Mouse (Mus musculus) C2C12 (cell line): ENCODE results near the gene Gmfg. TPM values are rescaled to one million over a fixed set of nuclear protein-coding genes. Genes with fewer than 3 reads are reported as not detected.
A peak's percentile ranks its signal among the peaks of the same experiment; 100 is the strongest.

ENCODE experiments used
- H3K27me3 ChIP-seq: one replicate; pipeline ENCODE4 v1.6.1; 2011; ENCODE audit not compliant: control insufficient read depth, insufficient read depth, insufficient read length
- H3K36me3 ChIP-seq: one replicate; pipeline ENCODE4 v1.6.1; 2011; ENCODE audit not compliant: control insufficient read depth, insufficient read depth
- H3K4me3 ChIP-seq: one replicate; pipeline ENCODE4 v1.5.1; 2011; ENCODE audit warnings: mild to moderate bottlenecking, control low read depth; ENCODE audit not compliant: poor library complexity, insufficient read depth, severe bottlenecking
- H3K79me2 ChIP-seq: one replicate; pipeline ENCODE4 v1.6.1; 2011; ENCODE audit not compliant: control insufficient read depth, insufficient read depth
- H3K79me3 ChIP-seq: one replicate; pipeline ENCODE4 v1.6.1; 2011; ENCODE audit warnings: low read depth, control low read depth
- H3ac ChIP-seq: one replicate; pipeline ENCODE3; 2011; ENCODE audit warnings: low read depth; ENCODE audit not compliant: control insufficient read depth, insufficient read length
- CEBPB ChIP-seq: IDR thresholded peaks from one replicate; pipeline ENCODE4 v1.6.1; 2011; ENCODE audit warnings: low read depth, mild to moderate bottlenecking, control low read depth, moderate library complexity
- CTCF ChIP-seq: IDR thresholded peaks from one replicate; pipeline ENCODE4 v1.5.1; 2011; ENCODE audit not compliant: control insufficient read depth, insufficient read depth, insufficient read length
- FOSL1 ChIP-seq: IDR thresholded peaks from one replicate; pipeline ENCODE4 v1.8.0; 2011; ENCODE audit warnings: mild to moderate bottlenecking, low read length; ENCODE audit not compliant: poor library complexity, insufficient read depth, severe bottlenecking
- MAX ChIP-seq: IDR thresholded peaks from one replicate; pipeline ENCODE4 v1.6.1; 2011; ENCODE audit warnings: mild to moderate bottlenecking, control low read depth
- MYOD1 ChIP-seq: IDR thresholded peaks from one replicate; pipeline ENCODE4 v1.6.1; 2011; ENCODE audit warnings: low read depth; ENCODE audit not compliant: control insufficient read depth, insufficient read length
- MYOG ChIP-seq: IDR thresholded peaks from one replicate; pipeline ENCODE4 v1.6.1; 2011; ENCODE audit not compliant: control insufficient read depth, insufficient read length; ENCODE audit errors: extremely low read depth
- USF1 ChIP-seq: IDR thresholded peaks from one replicate; pipeline ENCODE4 v1.6.1; 2011; ENCODE audit warnings: low read depth, mild to moderate bottlenecking, control low read depth, moderate library complexity
- polyA plus RNA-seq: library from polyadenylated mRNA; unstranded; fragments of >200 nt; fragmentation: generic; extraction: Trizol; gene quantifications from one replicate; pipeline ENCODE4 v1.2.1, GENCODE M21; 2012; ENCODE audit warnings: missing spikeins

Gene Gmfg
- polyA plus RNA-seq, 1 experiment, result not detected

DNA sequence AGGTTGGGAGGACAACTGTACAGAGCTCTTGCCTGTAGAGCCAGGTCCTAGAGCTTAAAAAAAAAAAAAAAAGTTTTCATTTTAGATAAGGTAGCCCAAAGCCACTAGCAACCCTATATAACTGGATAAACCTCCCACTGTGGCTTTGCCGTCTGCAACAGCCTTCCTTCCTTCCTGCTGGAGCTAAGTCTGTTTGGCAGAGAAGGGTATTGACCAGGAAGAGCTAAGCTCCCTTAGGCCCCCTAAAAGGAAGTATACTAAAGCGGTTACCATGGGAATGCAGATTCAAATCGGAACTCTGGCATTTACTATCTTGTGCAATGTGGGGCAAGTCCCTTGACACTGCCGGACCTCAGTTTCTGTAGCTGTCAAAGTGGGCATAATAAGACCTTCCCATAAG, 5.4 kb downstream of the Gmfg start:
- Histone ChIP-seq H3K27me3 (peaks cover 24% of the 10 kb centered on the region), H3K79me3 (no peaks in the 10 kb centered on the region), H3K36me3 (no peaks in the 10 kb centered on the region), H3ac (no peak overlapping the region), H3K4me3 (no peak overlapping the region), H3K79me2 (no peaks in the 10 kb centered on the region)
- TF ChIP-seq CTCF (no peak), MAX (no peak), MYOD1 (no peak), FOSL1 (no peak), USF1 (no peak), MYOG (no peak), CEBPB (no peak)

DNA sequence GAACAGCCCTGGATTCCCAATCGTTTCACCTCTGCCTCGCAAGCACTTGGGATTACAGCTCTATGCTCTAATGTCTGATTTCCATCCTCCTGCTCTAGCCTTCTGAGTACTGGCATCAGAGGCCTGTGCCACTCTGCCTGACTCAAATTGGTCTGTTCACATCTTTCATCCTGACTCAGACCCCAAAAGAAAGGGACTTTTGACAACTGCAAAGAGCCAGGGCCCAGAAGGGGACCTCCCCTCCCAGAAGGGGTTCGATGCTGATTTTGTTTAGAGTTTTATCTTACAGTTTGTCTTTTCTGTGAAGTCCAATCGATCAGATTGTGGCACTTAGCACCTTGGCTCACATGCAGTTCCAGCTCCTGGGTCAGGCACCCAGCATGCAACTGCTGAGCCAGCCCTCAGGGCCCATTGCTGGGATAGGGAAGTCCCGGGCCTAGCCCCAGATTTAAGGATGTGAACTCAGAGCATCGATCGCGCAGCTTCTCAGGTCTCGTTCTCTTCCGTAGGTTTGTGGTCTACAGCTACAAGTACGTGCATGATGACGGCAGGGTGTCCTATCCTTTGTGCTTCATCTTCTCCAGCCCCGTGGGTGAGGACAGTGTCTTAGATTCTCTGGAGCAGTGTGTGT, 7.2 kb downstream of the Gmfg start:
- no peak overlapping the region for H3K4me3 ChIP-seq
- H3K36me3 ChIP-seq, result no peaks in the 10 kb centered on the region
- no peak for TF ChIP-seq FOSL1
- TF ChIP-seq MAX, result no peak
- TF ChIP-seq USF1, result no peak
- no peak for TF ChIP-seq MYOD1
- no peak for TF ChIP-seq MYOG
- no peak for TF ChIP-seq CEBPB
- no peak for TF ChIP-seq CTCF
- H3K27me3 ChIP-seq, result peaks cover 27% of the 10 kb centered on the region
- no peaks in the 10 kb centered on the region for H3K79me2 ChIP-seq
- no peaks in the 10 kb centered on the region for H3K79me3 ChIP-seq
- H3ac ChIP-seq, result no peak overlapping the region

DNA sequence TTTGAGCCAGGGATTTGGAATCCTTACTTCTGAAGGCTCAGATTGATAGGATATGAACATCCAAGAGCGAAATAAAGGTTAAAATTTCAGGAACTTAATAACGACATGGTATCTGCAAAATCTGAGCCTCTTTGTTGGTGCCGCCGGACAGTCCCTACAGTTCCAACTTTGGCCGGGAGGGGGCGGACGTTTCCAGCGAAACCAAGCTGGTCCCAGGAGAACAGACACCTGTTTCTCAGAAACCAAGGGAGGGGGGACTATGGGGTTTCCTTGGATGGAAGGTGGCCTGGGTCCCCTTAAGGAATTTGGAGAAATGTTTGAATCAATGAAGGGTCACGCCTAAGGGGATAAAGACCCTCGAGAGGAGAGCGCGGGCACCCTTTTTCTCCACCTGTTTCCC, 9.2 kb downstream of the Gmfg start:
- no peaks in the 10 kb centered on the region for H3K79me3 ChIP-seq
- no peak overlapping the region for H3ac ChIP-seq
- TF ChIP-seq CTCF (peak; percentile 27), MYOG (no peak)
- no peaks in the 10 kb centered on the region for H3K79me2 ChIP-seq
- H3K4me3 ChIP-seq, result no peak overlapping the region
- H3K36me3 ChIP-seq, result no peaks in the 10 kb centered on the region
- H3K27me3 ChIP-seq, result peaks cover 37% of the 10 kb centered on the region

DNA sequence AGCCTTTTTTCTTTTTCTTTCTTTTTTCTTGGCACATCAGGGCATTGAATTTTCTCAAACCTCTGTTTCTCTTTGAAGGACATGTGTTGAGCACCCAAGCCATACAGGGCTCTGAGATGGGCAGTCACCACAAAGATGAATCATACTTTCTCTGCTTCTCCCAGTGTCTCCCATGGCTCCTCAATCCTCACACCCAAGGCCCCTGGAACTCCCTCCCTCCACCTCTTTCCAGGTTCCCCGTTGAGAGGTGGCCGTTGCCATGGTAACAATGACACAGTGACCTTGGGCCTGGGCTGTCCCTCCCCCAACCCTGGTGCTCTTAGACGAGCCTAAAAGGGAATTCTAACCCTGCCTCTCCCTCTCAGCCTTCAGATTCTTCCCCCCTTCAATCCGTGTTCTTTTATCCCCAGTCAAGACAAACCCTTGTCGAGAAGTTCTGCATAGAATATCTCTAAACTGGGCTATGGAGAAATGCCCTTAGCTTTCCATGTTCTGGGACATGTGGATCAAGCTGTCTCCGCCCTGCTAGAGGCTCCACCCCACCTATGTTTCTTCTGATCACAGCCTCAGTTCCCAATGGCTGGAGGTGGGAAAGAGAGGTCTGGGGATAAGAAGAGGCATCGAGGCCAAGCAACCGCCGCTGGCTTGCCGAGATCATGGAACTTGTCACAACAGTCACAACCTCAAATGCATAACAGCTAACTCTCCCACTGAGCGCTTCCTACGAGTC, 10.0 kb downstream of the Gmfg start:
- Histone ChIP-seq H3K27me3 (peaks cover 45% of the 10 kb centered on the region), H3K79me3 (no peaks in the 10 kb centered on the region), H3K36me3 (no peaks in the 10 kb centered on the region), H3ac (no peak overlapping the region), H3K4me3 (no peak overlapping the region), H3K79me2 (no peaks in the 10 kb centered on the region)
- no peak for TF ChIP-seq MYOD1
- TF ChIP-seq MAX, result no peak
- no peak for TF ChIP-seq MYOG
- TF ChIP-seq FOSL1, result no peak
- no peak for TF ChIP-seq CTCF
- no peak for TF ChIP-seq CEBPB
- TF ChIP-seq USF1, result no peak

DNA sequence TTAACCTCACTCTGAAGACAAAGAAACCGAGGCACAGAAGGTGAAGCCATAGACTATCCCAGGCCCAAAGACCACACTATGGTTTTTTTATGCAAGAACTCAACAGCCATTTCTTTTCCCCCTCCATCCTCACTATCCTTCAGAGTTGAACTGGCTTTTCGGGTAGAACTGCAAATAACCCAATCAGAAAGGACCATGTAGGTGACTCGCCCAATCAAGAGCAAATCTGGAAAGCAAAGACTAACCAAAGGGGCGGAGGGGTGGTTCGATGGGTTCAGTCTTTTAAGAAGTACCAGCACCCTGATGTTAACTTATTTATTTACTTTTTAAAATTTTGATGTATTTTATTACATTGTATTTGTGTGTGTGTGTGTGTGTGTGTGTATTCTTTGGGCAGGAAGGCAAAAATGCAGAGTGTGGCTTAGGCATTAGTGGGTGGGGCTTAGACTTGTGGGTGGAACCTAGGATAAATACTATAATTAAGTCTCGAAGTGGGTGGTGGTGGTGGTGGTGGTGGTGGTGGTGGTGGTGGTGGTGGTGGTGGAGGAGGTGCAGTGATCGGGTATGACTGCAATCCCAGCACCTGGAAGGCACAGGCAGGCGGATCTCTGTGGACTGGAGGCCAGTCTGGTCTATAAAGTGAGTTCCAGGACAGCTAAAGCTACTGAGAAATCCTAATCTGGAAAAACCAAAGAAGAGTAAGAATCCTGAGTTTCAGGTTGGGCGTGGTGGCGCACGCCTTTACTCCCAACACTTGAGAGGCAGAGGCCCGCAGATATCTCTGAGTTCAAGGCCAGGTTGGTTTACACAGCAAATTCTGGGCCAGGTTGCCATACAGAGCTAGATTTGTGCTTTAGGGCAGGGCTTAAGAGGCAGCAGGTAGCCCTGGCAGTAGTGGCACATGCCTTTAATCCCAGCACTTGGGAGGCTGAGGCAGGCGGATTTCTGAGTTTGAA, 10.9 kb downstream of the Gmfg start:
- no peak for TF ChIP-seq MAX
- peaks cover 51% of the 10 kb centered on the region for H3K27me3 ChIP-seq
- H3ac ChIP-seq, result no peak overlapping the region
- H3K79me3 ChIP-seq, result no peaks in the 10 kb centered on the region
- no peaks in the 10 kb centered on the region for H3K79me2 ChIP-seq
- H3K36me3 ChIP-seq, result no peaks in the 10 kb centered on the region
- H3K4me3 ChIP-seq, result no peak overlapping the region

DNA sequence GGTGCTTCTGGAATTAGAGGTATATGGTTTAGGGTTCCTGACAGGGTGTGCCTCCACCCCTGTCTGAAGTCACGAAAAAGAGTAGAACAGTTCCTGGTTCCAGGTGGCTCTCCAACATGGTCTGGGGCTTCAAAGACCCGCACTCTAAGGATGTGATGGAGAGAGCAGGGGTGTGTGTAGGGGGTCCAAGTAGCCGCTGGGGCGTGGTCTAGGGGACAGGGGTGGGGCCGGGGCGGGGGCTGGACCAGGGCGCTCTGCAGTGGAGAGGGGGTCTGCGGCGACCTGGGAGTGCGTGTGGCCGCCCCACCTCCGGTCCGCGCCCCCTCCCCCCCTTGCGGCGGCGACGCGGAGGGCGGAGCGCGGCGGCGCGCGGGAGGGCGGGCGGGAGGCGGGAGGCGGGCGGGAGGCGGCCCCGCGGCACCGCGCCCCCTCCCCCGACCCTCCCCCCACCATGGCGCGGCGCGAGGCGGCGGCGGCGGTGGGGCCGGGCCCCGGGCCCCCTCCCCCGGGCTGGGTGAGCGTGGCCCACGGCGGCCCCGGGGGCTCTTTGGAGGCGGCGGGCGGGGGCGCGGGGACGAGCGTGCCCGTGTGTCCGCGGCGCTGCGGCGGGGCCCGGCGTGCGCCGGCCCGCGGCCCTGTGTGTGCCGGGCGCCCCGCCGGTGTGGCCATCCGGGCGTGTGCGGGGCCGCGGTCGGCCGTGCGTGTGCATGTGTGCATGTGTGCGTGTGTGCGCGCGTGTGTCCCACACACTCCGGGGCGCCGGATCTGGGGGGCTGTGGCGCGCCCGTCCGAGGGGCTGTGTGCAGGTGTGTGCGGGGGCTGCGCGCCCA, 14.5 kb downstream of the Gmfg start, which contains the start of gene Lrfn1:
Gene Lrfn1, plus strand, starts transcription at position 450 of the 830 bp plus-strand sequence.
- Histone ChIP-seq H3K4me3 (no peak within 1 kb of the TSS), H3K79me3 (no peaks in the 10 kb centered on the region), H3K36me3 (no peaks in the 10 kb centered on the region), H3K79me2 (no peaks in the 10 kb centered on the region), H3ac (no peak within 1 kb of the TSS), H3K27me3 (peaks cover 37% of the 10 kb centered on the region)
- TF ChIP-seq CEBPB (no peak), MYOG (no peak), FOSL1 (no peak), MYOD1 (no peak), USF1 (no peak), MAX (no peak), CTCF (no peak)
